Mouse (Mus musculus) cerebellum, postnatal 25 days (tissue): ENCODE measurements around the gene Adcy4.
A peak's percentile ranks its signal among the peaks of the same experiment; 100 is the strongest.

ENCODE experiments used
- DNase-seq, 2 experiments: peaks; one replicate each; pipeline ENCODE4 v3.0.0; 2021; ENCODE audit warnings: mixed read lengths in 2 of 2

Gene Adcy4

GRCm38 (mm10) chr14:55788256-55789050 lies 4.6 kb upstream of the Adcy4 start, which contains the start of gene Ripk3:
Gene Ripk3, minus strand, starts transcription at chr14:55788865.
- no peak for DNase-seq

DNA sequence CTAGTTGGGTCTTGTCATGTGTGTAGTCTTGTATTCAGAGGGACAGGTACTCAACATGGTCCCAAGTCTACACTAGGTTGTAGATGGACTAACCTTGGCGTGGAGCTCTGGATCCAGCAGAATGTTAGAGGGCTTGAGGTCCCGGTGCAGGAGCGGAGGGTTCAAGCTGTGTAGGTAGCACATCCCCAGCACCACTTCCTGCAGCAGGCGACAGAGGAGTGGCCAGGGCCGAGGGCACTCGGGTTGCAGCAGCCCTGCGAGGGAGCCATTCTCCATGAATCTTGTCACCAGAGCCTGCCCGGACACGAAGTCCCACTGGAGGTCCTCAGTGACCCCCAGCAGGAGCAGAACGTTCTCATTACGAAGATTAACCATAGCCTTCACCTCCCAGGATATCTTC lies 3.8 kb upstream of the Adcy4 start:
- DNase-seq = no peak

- no peak for DNase-seq
These were observed 1.3 kb upstream of the Adcy4 start for GRCm38 (mm10) chr14:55785195-55785594.

DNA sequence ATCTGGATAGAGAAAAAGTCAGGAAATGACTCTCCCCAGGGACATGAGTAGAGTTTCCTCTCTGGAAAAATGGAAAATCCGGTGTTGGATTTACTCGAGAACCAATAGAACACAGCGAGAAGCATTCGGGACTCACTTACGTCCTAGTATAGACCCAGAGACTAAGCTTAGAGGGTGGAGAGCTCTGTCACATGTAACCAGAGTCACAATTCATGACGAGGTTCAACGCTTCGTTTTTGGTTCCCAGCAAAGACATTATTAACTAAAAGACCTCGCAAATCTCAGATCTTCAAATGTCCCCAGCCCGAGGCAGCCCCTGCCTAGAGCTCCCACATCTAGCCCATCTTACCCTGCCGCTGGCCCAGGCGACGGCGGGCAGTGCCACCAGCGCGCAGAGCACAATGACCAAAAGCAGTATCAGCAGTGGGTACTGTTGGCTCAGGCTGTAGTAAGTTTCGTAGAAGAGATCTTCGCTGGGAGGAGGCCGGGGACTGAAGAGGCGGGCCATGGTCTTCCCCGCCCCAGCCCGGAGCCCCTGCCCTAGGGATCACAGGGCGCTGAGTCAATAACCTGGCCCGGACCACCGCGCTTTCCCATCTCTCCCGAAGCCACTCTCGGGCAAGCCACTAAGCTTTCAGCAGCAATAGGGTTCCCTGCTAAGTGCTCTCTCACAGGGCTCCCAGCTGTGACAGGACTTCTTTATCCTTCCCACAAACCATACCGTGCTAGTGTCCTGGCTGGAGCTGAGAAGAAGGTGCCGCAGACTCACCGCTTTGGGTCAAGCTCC lies 531 bp downstream of the Adcy4 start:
- DNase-seq = no peak

DNA sequence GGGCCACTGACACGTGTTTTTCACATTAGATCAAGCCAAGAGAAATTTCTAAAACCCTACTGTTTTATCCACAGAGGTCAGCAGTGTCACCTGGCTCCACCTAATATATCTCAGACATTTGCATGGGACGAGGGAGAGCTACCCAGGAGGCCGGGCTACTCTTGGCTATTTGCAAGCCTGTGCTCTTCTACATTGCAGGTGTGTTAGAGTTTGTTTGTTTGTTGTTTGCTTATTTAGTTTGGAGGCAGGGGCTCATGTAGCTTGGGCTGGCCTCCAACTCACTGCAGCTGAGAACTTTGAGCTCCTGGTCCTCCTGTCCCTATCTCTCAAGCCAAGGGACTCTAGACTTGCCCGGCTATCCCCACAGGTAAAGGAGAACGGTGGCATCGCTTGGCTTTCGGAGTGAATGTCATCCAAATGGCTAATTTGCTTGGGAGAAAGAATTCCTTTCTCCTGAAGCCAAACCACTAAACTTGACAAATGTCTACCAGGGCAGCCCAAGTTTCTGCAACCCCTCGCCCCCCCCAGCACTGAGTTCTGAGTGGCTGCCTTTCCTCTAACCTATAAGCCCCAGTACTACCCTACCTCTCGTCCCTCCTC lies 1.4 kb downstream of the Adcy4 start:
- DNase-seq = no peak

- DNase-seq = peak; percentile 62 to 76
These were observed 2.6 kb downstream of the Adcy4 start for GRCm38 (mm10) chr14:55781310-55781709.

- no peak for DNase-seq
These were observed 3.2 kb downstream of the Adcy4 start for GRCm38 (mm10) chr14:55780736-55781135.

DNA sequence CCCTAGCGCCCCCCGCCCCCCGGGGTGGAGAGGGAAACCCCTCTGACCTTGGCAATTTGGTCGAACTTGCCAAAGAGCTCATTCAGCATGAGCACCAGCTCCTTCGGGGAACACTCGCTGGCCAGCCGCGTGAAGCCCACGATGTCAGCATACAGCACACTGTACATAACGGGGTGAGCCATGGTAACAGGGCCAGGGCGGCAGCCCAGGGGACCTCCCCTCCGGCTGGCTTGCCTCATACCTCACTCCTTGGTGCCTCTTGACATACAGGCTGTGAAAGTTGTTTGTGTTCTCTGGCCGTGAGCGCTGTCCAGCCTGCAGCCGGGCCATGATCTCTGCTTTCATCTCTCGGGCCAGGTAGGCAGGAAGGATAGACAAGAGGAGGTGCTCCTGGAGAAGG lies 4.2 kb downstream of the Adcy4 start:
- DNase-seq = no peak

GRCm38 (mm10) chr14:55778686-55779085 lies 5.2 kb downstream of the Adcy4 start:
- no peak for DNase-seq

GRCm38 (mm10) chr14:55777806-55778205 lies 6.1 kb downstream of the Adcy4 start:
- DNase-seq = no peak

DNA sequence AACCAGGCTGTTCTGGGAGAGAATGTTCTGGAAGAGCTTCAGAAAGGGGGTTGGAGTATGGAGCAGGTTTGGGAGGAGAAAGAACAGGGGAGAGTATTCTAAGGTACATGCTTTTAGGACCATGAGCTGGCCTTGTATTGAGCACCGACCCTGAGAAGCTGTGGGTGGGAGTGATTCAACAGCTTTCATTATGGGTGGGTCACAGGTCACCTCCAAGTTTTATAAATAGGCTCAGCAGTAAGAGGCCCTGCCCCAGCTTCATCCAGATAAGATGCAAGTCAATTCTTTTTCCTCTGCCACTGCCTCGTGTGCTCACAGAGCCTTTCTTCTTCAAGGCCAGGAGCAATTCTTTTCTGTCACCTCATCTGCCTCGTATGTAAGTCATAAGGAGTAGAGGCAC lies 6.7 kb downstream of the Adcy4 start:
- no peak for DNase-seq

GRCm38 (mm10) chr14:55776711-55777110 lies 7.2 kb downstream of the Adcy4 start:
- DNase-seq = no peak

- no peak for DNase-seq
These were observed 14.7 kb downstream of the Adcy4 start for GRCm38 (mm10) chr14:55769087-55769703.

- no peak for DNase-seq
These were observed 15.3 kb downstream of the Adcy4 start for GRCm38 (mm10) chr14:55768555-55768954.

DNA sequence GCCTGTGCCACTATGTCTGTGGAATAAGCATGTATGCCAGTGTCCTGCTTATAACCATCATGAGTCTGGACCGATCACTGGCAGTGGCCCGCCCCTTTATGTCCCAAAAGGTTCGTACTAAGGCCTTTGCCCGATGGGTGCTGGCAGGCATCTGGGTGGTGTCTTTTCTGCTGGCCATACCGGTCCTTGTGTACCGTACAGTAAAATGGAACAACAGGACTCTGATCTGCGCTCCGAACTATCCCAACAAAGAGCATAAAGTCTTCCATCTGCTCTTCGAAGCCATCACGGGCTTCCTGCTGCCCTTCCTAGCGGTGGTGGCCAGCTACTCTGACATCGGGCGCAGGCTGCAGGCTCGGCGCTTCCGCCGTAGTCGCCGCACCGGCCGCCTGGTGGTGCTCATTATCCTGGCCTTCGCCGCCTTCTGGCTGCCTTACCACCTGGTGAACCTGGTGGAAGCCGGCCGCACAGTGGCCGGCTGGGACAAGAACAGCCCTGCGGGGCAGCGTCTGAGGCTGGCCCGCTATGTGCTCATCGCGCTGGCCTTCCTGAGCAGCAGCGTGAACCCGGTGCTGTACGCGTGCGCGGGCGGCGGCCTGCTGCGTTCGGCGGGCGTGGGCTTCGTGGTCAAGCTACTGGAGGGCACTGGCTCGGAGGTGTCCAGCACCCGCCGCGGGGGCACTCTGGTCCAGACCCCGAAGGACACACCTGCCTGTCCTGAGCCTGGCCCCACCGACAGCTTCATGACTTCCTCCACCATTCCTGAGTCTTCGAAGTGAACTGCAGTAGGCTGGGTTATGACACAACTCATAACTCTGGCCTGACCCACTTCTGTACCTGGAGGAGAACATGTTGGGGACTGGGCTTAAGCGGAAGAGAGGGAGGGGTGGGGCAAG lies 16.1 kb downstream of the Adcy4 start:
- peak; percentile 83 to 87 for DNase-seq

- DNase-seq = no peak
These were observed 18.2 kb downstream of the Adcy4 start, which contains the start of gene Ltb4r1 for GRCm38 (mm10) chr14:55765696-55766095. Gene Ltb4r1, plus strand, starts transcription at chr14:55765962.

GRCm38 (mm10) chr14:55763166-55763565 lies 20.7 kb downstream of the Adcy4 start:
- no peak for DNase-seq

DNA sequence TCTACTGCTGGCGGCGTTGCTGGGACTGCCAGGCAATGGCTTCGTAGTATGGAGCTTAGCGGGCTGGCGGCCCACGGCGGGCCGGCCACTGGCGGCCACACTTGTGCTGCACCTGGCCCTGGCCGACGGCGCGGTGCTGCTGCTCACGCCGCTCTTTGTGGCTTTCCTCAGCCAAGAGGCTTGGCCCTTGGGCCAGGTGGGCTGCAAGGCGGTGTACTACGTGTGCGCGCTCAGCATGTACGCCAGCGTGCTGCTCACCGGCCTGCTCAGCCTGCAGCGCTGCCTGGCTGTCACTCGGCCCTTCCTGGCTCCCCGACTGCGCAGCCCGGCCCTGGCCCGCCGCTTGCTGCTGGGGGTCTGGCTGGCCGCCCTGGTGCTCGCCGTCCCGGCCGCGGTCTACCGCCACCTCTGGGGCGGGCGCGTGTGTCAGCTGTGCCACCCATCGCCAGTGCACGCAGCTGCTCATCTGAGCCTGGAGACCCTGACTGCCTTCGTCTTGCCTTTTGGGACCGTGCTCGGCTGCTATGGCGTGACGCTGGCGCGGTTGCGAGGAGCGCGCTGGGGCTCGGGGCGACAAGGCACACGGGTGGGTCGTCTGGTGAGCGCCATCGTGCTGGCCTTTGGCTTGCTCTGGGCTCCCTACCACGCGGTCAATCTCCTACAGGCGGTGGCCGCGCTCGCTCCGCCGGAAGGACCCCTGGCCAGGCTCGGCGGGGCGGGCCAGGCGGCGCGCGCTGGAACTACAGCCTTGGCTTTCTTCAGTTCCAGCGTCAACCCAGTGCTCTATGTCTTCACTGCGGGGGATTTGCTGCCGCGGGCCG lies 21.7 kb downstream of the Adcy4 start:
- DNase-seq = peak; percentile 60 to 62

DNA sequence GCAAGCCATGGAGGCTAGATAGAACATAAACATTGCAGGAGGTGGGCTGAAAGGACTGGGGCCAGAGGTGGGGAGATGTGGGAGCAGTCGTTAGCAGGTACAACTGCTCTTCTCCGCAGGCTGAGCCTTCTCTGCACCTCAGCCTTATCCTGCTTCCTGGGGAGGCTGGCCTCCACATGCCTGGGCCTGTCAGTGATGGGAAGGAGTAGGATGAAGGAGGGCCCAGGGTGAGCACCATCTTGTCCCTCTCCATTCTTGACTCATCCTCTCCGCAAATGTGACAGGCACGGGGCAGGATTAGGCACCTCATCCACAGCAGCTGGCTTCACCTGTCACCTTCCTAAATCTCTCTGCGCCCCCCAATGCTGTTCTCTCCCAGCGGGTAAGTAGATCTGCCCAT lies 22.7 kb downstream of the Adcy4 start, which contains the start of gene Ltb4r2:
Ltb4r2 (plus strand) TSS at position 266 of the 400 bp plus-strand sequence.
- DNase-seq = no peak

DNA sequence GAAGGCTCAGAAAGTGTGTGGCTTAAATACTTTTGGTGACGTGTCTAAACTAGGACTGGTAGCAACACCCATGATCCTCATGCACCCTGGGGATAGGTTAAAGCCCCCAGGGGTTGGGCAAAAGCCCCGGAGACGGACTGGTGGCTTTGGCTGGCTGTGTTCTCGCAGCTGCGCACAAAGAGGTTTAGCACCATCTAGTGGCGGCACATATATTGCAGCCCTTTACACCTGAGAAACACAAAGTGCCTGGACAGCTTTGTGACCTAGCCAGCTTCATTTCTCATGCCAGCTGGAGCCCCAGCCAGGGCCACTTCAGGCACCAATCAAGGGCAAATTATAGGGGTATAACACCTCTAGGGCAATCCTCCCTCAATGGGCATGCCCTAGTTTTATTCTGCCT lies 23.7 kb downstream of the Adcy4 start:
- DNase-seq = peak; percentile 86 to 92

DNA sequence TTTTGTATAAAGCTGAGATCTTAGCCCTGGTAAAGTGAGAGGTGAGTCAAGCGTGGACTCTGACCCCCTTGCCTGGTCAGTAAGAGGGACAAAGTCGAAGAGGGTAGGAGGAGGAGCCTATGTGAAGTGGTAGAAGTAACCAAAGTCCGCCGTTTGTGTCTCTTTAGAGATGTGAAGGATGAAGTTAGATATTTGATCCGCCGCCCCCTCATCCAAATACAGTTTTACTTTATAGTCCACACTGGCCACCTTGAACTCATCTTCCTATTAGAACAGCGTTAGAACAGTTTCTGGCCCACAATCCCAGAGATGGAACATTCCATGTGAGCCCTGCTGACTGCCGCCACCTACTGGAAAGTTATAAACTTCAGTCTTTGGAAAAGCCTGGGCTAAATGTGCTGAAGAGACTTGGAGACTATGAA lies 25.5 kb downstream of the Adcy4 start, which contains the start of gene Cideb:
Cideb (minus strand) TSS at position 96 of the 422 bp plus-strand sequence.
- peak; percentile 33 to 60 for DNase-seq
